ENCODE assay signal across 9 mouse cellular contexts in genomic region chr12:118847381-118847780, GRCm38 (mm10). TPM values are rescaled to one million over a fixed set of nuclear protein-coding genes. Genes with fewer than 3 reads are reported as not detected.
DNase-seq lines count a peak whose midpoint lies in the region; TF ChIP-seq lines count a peak whose summit lies in the region.
"Had no signal": no experiment of that assay in that cellular context is flagged by ENCODE, and none has a peak within 500 bp of the region (broad histone marks: within the 10 kb centered on the region; RNA-seq: fewer than 3 reads in every experiment).

No protein-coding gene starts in this region.

- H3K36me3 ChIP-seq in heart, embryonic 10.5 days: no peaks in the 10 kb centered on the region
- H3K36me3 ChIP-seq in ES-Bruce4 (ENCODE audit: control insufficient read depth, insufficient read depth, low read length, poor library complexity, severe bottlenecking): no peaks in the 10 kb centered on the region
- peaks cover 10% of the 10 kb centered on the region for H3K36me3 ChIP-seq in hindbrain, embryonic 10.5 days
- peaks cover 6% of the 10 kb centered on the region; the same call in 1 of the 2 replicates for H3K36me3 ChIP-seq in midbrain, embryonic 10.5 days
- no peaks in the 10 kb centered on the region for H3K36me3 ChIP-seq in thymus, adult 2 months (ENCODE audit: control insufficient read depth, insufficient read depth, low read length)

- H3K4me1 ChIP-seq in heart, embryonic 10.5 days: peaks cover 30% of the 10 kb centered on the region
- H3K4me1 ChIP-seq in ES-Bruce4 (ENCODE audit: control insufficient read depth, insufficient read depth, low read length): no peaks in the 10 kb centered on the region
- H3K4me1 ChIP-seq in hindbrain, embryonic 10.5 days (replicated peaks): peaks cover 55% of the 10 kb centered on the region
- peaks cover 85% of the 10 kb centered on the region for H3K4me1 ChIP-seq in midbrain, embryonic 10.5 days
- peaks cover 8% of the 10 kb centered on the region for H3K4me1 ChIP-seq in thymus, adult 2 months (replicated peaks; ENCODE audit: control insufficient read depth, insufficient read depth, low read length)

- TF ChIP-seq EP300 in ES-Bruce4 (IDR thresholded peaks at IDR 0.05; ENCODE audit: insufficient read depth, low read depth, low read length): no peak

- H3K4me3 ChIP-seq in heart, embryonic 10.5 days: peak overlapping the region; percentile 68
- H3K4me3 ChIP-seq in ES-Bruce4 (ENCODE audit: low read depth, low read length): peak overlapping the region; percentile 99
- peak overlapping the region; percentile 65 for H3K4me3 ChIP-seq in hindbrain, embryonic 10.5 days
- peak overlapping the region; percentile 69 for H3K4me3 ChIP-seq in midbrain, embryonic 10.5 days
- H3K4me3 ChIP-seq in thymus, adult 2 months (ENCODE audit: control insufficient read depth, insufficient read depth, low read length): no peak overlapping the region

- no peaks in the 10 kb centered on the region for H3K9me3 ChIP-seq in heart, embryonic 10.5 days
- no peaks in the 10 kb centered on the region for H3K9me3 ChIP-seq in ES-Bruce4 (replicated peaks; ENCODE audit: control insufficient read depth, insufficient read depth, low read length, poor library complexity, severe bottlenecking)
- H3K9me3 ChIP-seq in hindbrain, embryonic 10.5 days: no peaks in the 10 kb centered on the region
- no peaks in the 10 kb centered on the region for H3K9me3 ChIP-seq in midbrain, embryonic 10.5 days (replicated peaks)

- peaks cover 92% of the 10 kb centered on the region for H3K27me3 ChIP-seq in heart, embryonic 10.5 days (ENCODE audit: insufficient read depth, poor library complexity, severe bottlenecking)
- peaks cover 33% of the 10 kb centered on the region for H3K27me3 ChIP-seq in ES-Bruce4 (ENCODE audit: control insufficient read depth, insufficient read depth, low read length, poor library complexity, severe bottlenecking)
- H3K27me3 ChIP-seq in hindbrain, embryonic 10.5 days (ENCODE audit: insufficient read depth, poor library complexity, severe bottlenecking): peaks cover 96% of the 10 kb centered on the region
- peaks cover 100% of the 10 kb centered on the region for H3K27me3 ChIP-seq in midbrain, embryonic 10.5 days (ENCODE audit: low read depth, poor library complexity, severe bottlenecking)
- H3K27me3 ChIP-seq in thymus, adult 2 months (ENCODE audit: control insufficient read depth, insufficient read depth, low read length): peaks cover 28% of the 10 kb centered on the region

- H3K9ac ChIP-seq in ES-Bruce4 (ENCODE audit: low read depth, poor library complexity, severe bottlenecking): no peak overlapping the region

- WGBS in heart, embryonic 10.5 days: under 1% methylated on average over 17 of the region's 17 CpGs
- WGBS in hindbrain, embryonic 10.5 days: under 1% methylated on average over 17 of the region's 17 CpGs
- WGBS in midbrain, embryonic 10.5 days: under 1% methylated on average over 17 of the region's 17 CpGs
- 7% methylated on average over 17 of the region's 17 CpGs for WGBS in thymus, adult 2 months

- TF ChIP-seq CTCF in ES-Bruce4 (IDR thresholded peaks at IDR 0.05; ENCODE audit: low read depth, low read length): no peak
- TF ChIP-seq CTCF in thymus, adult 2 months (IDR thresholded peaks at IDR 0.05; ENCODE audit: borderline replicate concordance, control insufficient read depth, extremely low read depth, insufficient read depth, low read length, poor library complexity): no peak

- no peak for DNase-seq in heart, embryonic 10.5 days (ENCODE audit: low spot score)
- DNase-seq in heart, postnatal 4 days: no peak
- DNase-seq in hindbrain, embryonic 10.5 days (ENCODE audit: low spot score): no peak
- DNase-seq in midbrain, embryonic 10.5 days (ENCODE audit: low spot score): no peak
- DNase-seq in right cerebral cortex, adult 18-20 months: no peak
- no peak for DNase-seq in frontal cortex, postnatal 25 days (ENCODE audit: low spot score in 2 of 2)
- DNase-seq in thymus, adult 2 months: no peak
- DNase-seq: kidney, adult 11 months had no signal

- TF ChIP-seq POLR2A in ES-Bruce4 (IDR thresholded peaks at IDR 0.05; ENCODE audit: insufficient read depth, low read length): no peak
- TF ChIP-seq POLR2A in thymus, adult 2 months (IDR thresholded peaks at IDR 0.05; ENCODE audit: control insufficient read depth, extremely low read depth, insufficient read depth, low read length, poor library complexity): no peak

- no peak overlapping the region for H3K27ac ChIP-seq in heart, embryonic 10.5 days
- H3K27ac ChIP-seq in ES-Bruce4 (ENCODE audit: insufficient read depth, low read length): no peak overlapping the region
- H3K27ac ChIP-seq in hindbrain, embryonic 10.5 days: peak overlapping the region; percentile 93
- H3K27ac ChIP-seq in midbrain, embryonic 10.5 days (replicated peaks): peak overlapping the region; percentile 91
- H3K27ac ChIP-seq in thymus, adult 2 months (ENCODE audit: control insufficient read depth, insufficient read depth, low read length): no peak overlapping the region

RNA-seq across cellular contexts. Expression of gene Sp8, which starts 1.3 kb away (rescaled TPM):
- 0.07 and 0.46 TPM in 2 replicates for polyA plus RNA-seq in heart, embryonic 10.5 days (2016; fragmentation: Nextera tagmentation; extraction: Ambion mirVana)
- total RNA-seq in heart, postnatal 4 days (2021): not detected
- 0.31 and 0.35 TPM in 2 replicates for polyA plus RNA-seq in ES-Bruce4 (2011; ENCODE audit: insufficient read depth, insufficient read length, low read depth, missing spikeins)
- 9.1 and 12.0 TPM in 2 replicates for polyA plus RNA-seq in hindbrain, embryonic 10.5 days (2016; fragmentation: Nextera tagmentation; extraction: Ambion mirVana)
- 12.2 and 12.6 TPM in 2 replicates for polyA plus RNA-seq in midbrain, embryonic 10.5 days (2016; fragmentation: Nextera tagmentation; extraction: Ambion mirVana)
- polyA plus RNA-seq in thymus, adult 2 months (2012; rRNA removed): 0.03 TPM in 1 of 2 replicates, not detected in the other

Comparison
In these comparisons a context has a peak if more than half of its experiments do, and no peak if none do; other contexts are left out.
1. H3K27ac ChIP-seq: peak in hindbrain, embryonic 10.5 days (single experiment) and midbrain, embryonic 10.5 days (single experiment); none in heart, embryonic 10.5 days (single experiment), ES-Bruce4 (single experiment) and thymus, adult 2 months (single experiment).